Mouse (Mus musculus) hindbrain, postnatal 0 days (tissue): ENCODE measurements around the gene Pkp3. TPM values are rescaled to one million over a fixed set of nuclear protein-coding genes. Genes with fewer than 3 reads are reported as not detected.

ENCODE experiments used
- ATAC-seq: fragments of 200-750 bp; cut with Nextera tagmentation; 2 replicates; pipeline ENCODE4 v1.8.0; 2017; ENCODE audit warnings: mild to moderate bottlenecking, moderate TSS enrichment, moderate library complexity
- DNase-seq: peaks from one replicate; pipeline ENCODE4 v3.0.0-alpha.2; 2015; ENCODE audit warnings: low spot score
- H3K27ac ChIP-seq: fragments of 300-500 bp; sonication (generic); 2 replicates; pipeline ENCODE4 v1.5.1; 2014; ENCODE audit warnings: mild to moderate bottlenecking
- H3K27me3 ChIP-seq: fragments of 300-500 bp; sonication (generic); 2 replicates; pipeline ENCODE4 v1.6.1; 2014; ENCODE audit warnings: low read length, mixed read lengths; ENCODE audit not compliant: insufficient read depth
- H3K36me3 ChIP-seq: fragments of 300-500 bp; sonication (generic); 2 replicates; pipeline ENCODE4 v1.6.1; 2014; ENCODE audit warnings: low read length, mixed read lengths; ENCODE audit not compliant: insufficient read depth
- H3K4me1 ChIP-seq: fragments of 300-500 bp; sonication (generic); 2 replicates; pipeline ENCODE4 v1.6.1; 2014; ENCODE audit warnings: antibody characterized with exemption, low read length, mixed read lengths; ENCODE audit not compliant: insufficient read depth
- H3K4me2 ChIP-seq: fragments of 300-500 bp; sonication (generic); 2 replicates; pipeline ENCODE4 v1.6.1; 2014; ENCODE audit warnings: low read depth, mild to moderate bottlenecking, low read length, moderate library complexity, mixed read lengths
- H3K4me3 ChIP-seq: fragments of 300-500 bp; sonication (generic); 2 replicates; pipeline ENCODE4 v1.5.1; 2014; ENCODE audit warnings: low read length
- H3K9ac ChIP-seq: fragments of 300-500 bp; sonication (generic); replicated peaks from 2 replicates; pipeline ENCODE4 v1.6.1; 2014; ENCODE audit warnings: mild to moderate bottlenecking, low read length, moderate library complexity, mixed read lengths
- H3K9me3 ChIP-seq: fragments of 300-500 bp; sonication (generic); 2 replicates; pipeline ENCODE4 v1.6.1; 2016; ENCODE audit warnings: low read length, mixed read lengths
- CTCF ChIP-seq: IDR thresholded peaks from 2 replicates; pipeline ENCODE4 v1.5.1; 2016; ENCODE audit warnings: antibody characterized with exemption, control low read depth, low read depth
- whole genome bisulfite sequencing: fragments of 180-500 bp; shearing (Covaris S2); extraction: QIAGEN DNeasy Blood & Tissue Kit; methylation state at CpG from one replicate; pipeline ENCODE4 v1.1.7; 2014; 5-methylcytosine and 5-hydroxymethylcytosine counted together
- polyA plus RNA-seq: library from polyadenylated mRNA; unstranded; fragments of >200 nt; fragmentation: Nextera tagmentation; extraction: Ambion mirVana; gene quantifications from 2 replicates; pipeline ENCODE4 v1.2.1, GENCODE M21; 2015
- total RNA-seq: library from RNA; depleted of rRNA; stranded (reverse); fragments of >200 nt; gene quantifications from 2 replicates; pipeline ENCODE4 v1.2.3, GENCODE M21; 2014; rRNA removed

The Pkp3 gene
- total and polyA plus RNA-seq, 2 experiments from 2014 or later = 0.29 to 0.58 TPM

- Histone ChIP-seq H3K36me3 (no peaks in the 10 kb centered on the region), H3K9ac (peak within 1 kb of the TSS; percentile 61), H3K27me3 (no peaks in the 10 kb centered on the region), H3K27ac (peak within 1 kb of the TSS; percentile 79), H3K4me3 (peak within 1 kb of the TSS; percentile 51), H3K9me3 (no peaks in the 10 kb centered on the region), H3K4me2 (peak within 1 kb of the TSS; percentile 72), H3K4me1 (no peaks in the 10 kb centered on the region)
- DNase-seq = no peak
- TF ChIP-seq CTCF = no peak
- 56% methylated on average over 14 of the region's 14 CpGs for WGBS
- ATAC-seq = no peak
Measured at GRCm38 (mm10) chr7:141122245-141122644, 44.2 kb downstream of the Pkp3 start, which contains the start of gene Ptdss2. Gene Ptdss2, plus strand, starts transcription at chr7:141122382.

- Histone ChIP-seq H3K4me1 (no peaks in the 10 kb centered on the region), H3K9ac (peak overlapping the region; percentile 61), H3K4me3 (peak overlapping the region; percentile 51), H3K9me3 (no peaks in the 10 kb centered on the region), H3K27me3 (no peaks in the 10 kb centered on the region), H3K27ac (peak overlapping the region; percentile 79), H3K36me3 (no peaks in the 10 kb centered on the region), H3K4me2 (peak overlapping the region; percentile 72)
- 2% methylated on average over 29 of the region's 29 CpGs for WGBS
- DNase-seq (peak; percentile 94), ATAC-seq (peak; percentile 98)
- no peak for TF ChIP-seq CTCF
Measured at GRCm38 (mm10) chr7:141122689-141123516, 44.9 kb downstream of the Pkp3 start.

GRCm38 (mm10) chr7:141123517-141123856, 45.5 kb downstream of the Pkp3 start:
- Histone ChIP-seq H3K9me3 (no peaks in the 10 kb centered on the region), H3K27me3 (no peaks in the 10 kb centered on the region), H3K27ac (peak overlapping the region; percentile 79), H3K36me3 (no peaks in the 10 kb centered on the region), H3K4me1 (no peaks in the 10 kb centered on the region), H3K9ac (peak overlapping the region; percentile 61), H3K4me3 (peak overlapping the region; percentile 51), H3K4me2 (peak overlapping the region; percentile 72)
- WGBS = 1% methylated on average over 15 of the region's 15 CpGs
- DNase-seq (no peak), ATAC-seq (no peak)
- no peak for TF ChIP-seq CTCF

GRCm38 (mm10) chr7:141131024-141131820, 53.2 kb downstream of the Pkp3 start:
- H3K4me1 ChIP-seq = peaks cover 8% of the 10 kb centered on the region
- WGBS = under 1% methylated on average over 59 of the region's 59 CpGs
- peak; percentile 100 for ATAC-seq
- H3K27me3 ChIP-seq = no peaks in the 10 kb centered on the region
- no peaks in the 10 kb centered on the region for H3K9me3 ChIP-seq
- H3K4me2 ChIP-seq = peak overlapping the region; percentile 91
- DNase-seq = peak; percentile 97
- H3K36me3 ChIP-seq = no peaks in the 10 kb centered on the region; the same call in 1 of the 2 replicates
- H3K27ac ChIP-seq = peak overlapping the region; percentile 60
- H3K9ac ChIP-seq = peak overlapping the region; percentile 85
- TF ChIP-seq CTCF = no peak
- peak overlapping the region; percentile 89 for H3K4me3 ChIP-seq

- H3K4me1 ChIP-seq = peaks cover 8% of the 10 kb centered on the region
- no peaks in the 10 kb centered on the region for H3K27me3 ChIP-seq
- H3K4me2 ChIP-seq = peak overlapping the region; percentile 91
- ATAC-seq = no peak
- H3K9me3 ChIP-seq = no peaks in the 10 kb centered on the region
- peak overlapping the region; percentile 85 for H3K9ac ChIP-seq
- peak overlapping the region; percentile 89 for H3K4me3 ChIP-seq
- no peaks in the 10 kb centered on the region; the same call in 1 of the 2 replicates for H3K36me3 ChIP-seq
- H3K27ac ChIP-seq = 0 out of 2 replicates have a peak overlapping the region, but pooled peaks have one; percentile 60
- TF ChIP-seq CTCF = no peak
- DNase-seq = no peak
- 62% methylated on average over 12 of the region's 12 CpGs for whole genome bisulfite sequencing
Measured at GRCm38 (mm10) chr7:141131904-141132755, 54.1 kb downstream of the Pkp3 start.

Other genes starting within 250 kb of the Pkp3 start
Only the 30 nearest of the 34 such genes appear.
- gene Odf3, start 230.4 kb upstream of the Pkp3 start, total RNA-seq = 0.18 and 0.42 TPM in 2 replicates
- 0.19 and 0.43 TPM in 2 replicates for gene Odf3, start 230.4 kb upstream of the Pkp3 start, polyA plus RNA-seq
- 0.47 and 1.9 TPM in 2 replicates for gene Gm45785, start 221.9 kb upstream of the Pkp3 start, total RNA-seq
- gene Gm45785, start 221.9 kb upstream of the Pkp3 start, polyA plus RNA-seq = not detected in 2 replicates
- gene Ric8a, start 221.3 kb upstream of the Pkp3 start, total RNA-seq = 91.8 and 117 TPM in 2 replicates
- gene Ric8a, start 221.3 kb upstream of the Pkp3 start, polyA plus RNA-seq = 85.8 and 89.9 TPM in 2 replicates
- 17.8 and 18.9 TPM in 2 replicates for gene Bet1l, start 220.6 kb upstream of the Pkp3 start, total RNA-seq
- gene Bet1l, start 220.6 kb upstream of the Pkp3 start, polyA plus RNA-seq = 47.1 and 52.6 TPM in 2 replicates
- gene Psmd13, start 196.2 kb upstream of the Pkp3 start, total RNA-seq = 104 and 113 TPM in 2 replicates
- gene Psmd13, start 196.2 kb upstream of the Pkp3 start, polyA plus RNA-seq = 259 and 275 TPM in 2 replicates
- 56.3 and 71.6 TPM in 2 replicates for gene Sirt3, start 195.9 kb upstream of the Pkp3 start, total RNA-seq
- 74.6 and 75.6 TPM in 2 replicates for gene Sirt3, start 195.9 kb upstream of the Pkp3 start, polyA plus RNA-seq
- not detected in 2 replicates for gene Cox8b, start 177.8 kb upstream of the Pkp3 start, total RNA-seq
- not detected in 2 replicates for gene Cox8b, start 177.8 kb upstream of the Pkp3 start, polyA plus RNA-seq
- gene Nlrp6, start 157.3 kb upstream of the Pkp3 start, total RNA-seq = 1.1 and 1.6 TPM in 2 replicates
- 0.61 and 0.78 TPM in 2 replicates for gene Nlrp6, start 157.3 kb upstream of the Pkp3 start, polyA plus RNA-seq
- 16.3 and 16.6 TPM in 2 replicates for gene Pgghg, start 136.8 kb upstream of the Pkp3 start, total RNA-seq
- gene Pgghg, start 136.8 kb upstream of the Pkp3 start, polyA plus RNA-seq = 6.7 and 7.5 TPM in 2 replicates
- gene Ifitm5, start 127.9 kb upstream of the Pkp3 start, total RNA-seq = not detected in 2 replicates
- gene Ifitm5, start 127.9 kb upstream of the Pkp3 start, polyA plus RNA-seq = 0.39 TPM in 1 of 2 replicates, not detected in the other
- not detected in 2 replicates for gene Gm45717, start 122.3 kb upstream of the Pkp3 start, total RNA-seq
- gene Gm45717, start 122.3 kb upstream of the Pkp3 start, polyA plus RNA-seq = 0.38 TPM in 1 of 2 replicates, not detected in the other
- 79.3 and 82.4 TPM in 2 replicates for gene Ifitm2, start 122.2 kb upstream of the Pkp3 start, total RNA-seq
- 269 and 281 TPM in 2 replicates for gene Ifitm2, start 122.2 kb upstream of the Pkp3 start, polyA plus RNA-seq
- 16.5 and 39.5 TPM in 2 replicates for gene Ifitm1, start 111.0 kb upstream of the Pkp3 start, total RNA-seq
- gene Ifitm1, start 111.0 kb upstream of the Pkp3 start, polyA plus RNA-seq = 22.4 and 24.0 TPM in 2 replicates
- gene Ifitm3, start 67.4 kb upstream of the Pkp3 start, total RNA-seq = 29.3 and 41.7 TPM in 2 replicates
- gene Ifitm3, start 67.4 kb upstream of the Pkp3 start, polyA plus RNA-seq = 92.8 and 93.3 TPM in 2 replicates
- 0.37 and 0.50 TPM in 2 replicates for gene Ifitm6, start 60.3 kb upstream of the Pkp3 start, total RNA-seq
- 0.67 and 0.69 TPM in 2 replicates for gene Ifitm6, start 60.3 kb upstream of the Pkp3 start, polyA plus RNA-seq
- not detected in 2 replicates for gene Gm17387, start 49.1 kb upstream of the Pkp3 start, total RNA-seq
- not detected in 2 replicates for gene Gm17387, start 49.1 kb upstream of the Pkp3 start, polyA plus RNA-seq
- gene B4galnt4, start 17.1 kb upstream of the Pkp3 start, total RNA-seq = 115 and 124 TPM in 2 replicates
- 41.8 and 46.2 TPM in 2 replicates for gene B4galnt4, start 17.1 kb upstream of the Pkp3 start, polyA plus RNA-seq
- gene Sigirr, start 22.4 kb downstream of the Pkp3 start, total RNA-seq = 1.2 and 19.5 TPM in 2 replicates
- gene Sigirr, start 22.4 kb downstream of the Pkp3 start, polyA plus RNA-seq = 2.4 and 2.6 TPM in 2 replicates
- gene Ano9, start 39.6 kb downstream of the Pkp3 start, total RNA-seq = 0.25 and 2.1 TPM in 2 replicates
- gene Ano9, start 39.6 kb downstream of the Pkp3 start, polyA plus RNA-seq = 0.45 and 0.66 TPM in 2 replicates
- gene Ptdss2, start 44.2 kb downstream of the Pkp3 start, total RNA-seq = 13.6 and 25.6 TPM in 2 replicates
- gene Ptdss2, start 44.2 kb downstream of the Pkp3 start, polyA plus RNA-seq = 96.1 and 96.8 TPM in 2 replicates
- gene Rnh1, start 94.6 kb downstream of the Pkp3 start, total RNA-seq = 65.2 and 74.3 TPM in 2 replicates
- gene Rnh1, start 94.6 kb downstream of the Pkp3 start, polyA plus RNA-seq = 55.3 and 55.7 TPM in 2 replicates
- 115 and 120 TPM in 2 replicates for gene Hras, start 115.8 kb downstream of the Pkp3 start, total RNA-seq
- gene Hras, start 115.8 kb downstream of the Pkp3 start, polyA plus RNA-seq = 189 and 204 TPM in 2 replicates
- gene Lrrc56, start 115.9 kb downstream of the Pkp3 start, total RNA-seq = 9.5 and 19.7 TPM in 2 replicates
- gene Lrrc56, start 115.9 kb downstream of the Pkp3 start, polyA plus RNA-seq = 5.7 and 7.2 TPM in 2 replicates
- 0.14 TPM in 1 of 2 replicates, not detected in the other for gene Lmntd2, start 135.9 kb downstream of the Pkp3 start, total RNA-seq
- gene Lmntd2, start 135.9 kb downstream of the Pkp3 start, polyA plus RNA-seq = 0.29 and 0.40 TPM in 2 replicates
- 24.5 and 35.7 TPM in 2 replicates for gene Rassf7, start 137.6 kb downstream of the Pkp3 start, total RNA-seq
- gene Rassf7, start 137.6 kb downstream of the Pkp3 start, polyA plus RNA-seq = 19.6 and 23.3 TPM in 2 replicates
- 52.2 and 56.4 TPM in 2 replicates for gene Phrf1, start 150.6 kb downstream of the Pkp3 start, total RNA-seq
- 35.6 and 38.0 TPM in 2 replicates for gene Phrf1, start 150.6 kb downstream of the Pkp3 start, polyA plus RNA-seq
- 3.9 and 7.0 TPM in 2 replicates for gene Irf7, start 188.3 kb downstream of the Pkp3 start, total RNA-seq
- 3.3 and 5.5 TPM in 2 replicates for gene Irf7, start 188.3 kb downstream of the Pkp3 start, polyA plus RNA-seq
- not detected in 2 replicates for gene Cdhr5, start 198.6 kb downstream of the Pkp3 start, total RNA-seq
- gene Cdhr5, start 198.6 kb downstream of the Pkp3 start, polyA plus RNA-seq = 0.23 TPM in 1 of 2 replicates, not detected in the other
- 3.7 TPM in 1 of 2 replicates, not detected in the other for gene Sct, start 200.9 kb downstream of the Pkp3 start, total RNA-seq
- 7.6 and 9.9 TPM in 2 replicates for gene Sct, start 200.9 kb downstream of the Pkp3 start, polyA plus RNA-seq
- 0.54 and 0.94 TPM in 2 replicates for gene Drd4, start 213.8 kb downstream of the Pkp3 start, total RNA-seq
- 0.73 and 0.79 TPM in 2 replicates for gene Drd4, start 213.8 kb downstream of the Pkp3 start, polyA plus RNA-seq